Comparison of ENCODE assay signal across 8 mouse cellular contexts in the genomic region with DNA sequence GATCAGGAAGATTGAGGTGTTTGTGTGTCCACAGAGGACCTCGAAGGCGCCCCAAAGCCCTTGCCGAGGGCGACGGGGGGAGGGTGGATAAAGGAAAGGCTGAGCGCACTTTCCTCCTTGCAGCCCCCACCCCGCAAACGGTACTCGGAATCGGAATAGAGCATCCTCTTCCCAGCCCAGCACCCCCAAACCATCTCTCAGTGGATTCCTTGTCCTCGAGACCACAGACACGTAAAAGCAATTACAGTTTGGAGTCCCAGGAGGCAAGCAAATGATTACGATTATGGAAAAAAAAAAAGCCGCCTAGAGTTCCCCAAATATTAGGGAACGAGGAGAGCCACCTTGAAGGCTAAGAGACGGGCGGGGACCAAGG. TPM values are rescaled to one million over a fixed set of nuclear protein-coding genes. Genes with fewer than 3 reads are reported as not detected.
DNase-seq lines count a peak whose midpoint lies in the region; ATAC-seq and TF ChIP-seq lines count a peak whose summit lies in the region.

No protein-coding gene starts in this region.

- TF ChIP-seq CTCF in gastrocnemius, adult 2 months (IDR thresholded peaks at IDR 0.05): no peak

- H3K4me1 ChIP-seq in liver, embryonic 16.5 days (ENCODE audit: control insufficient read depth, low read depth, low read length): peaks cover 15% of the 10 kb centered on the region

- no peak for DNase-seq in gastrocnemius, adult 2 months
- no peak for DNase-seq in gastrocnemius, postnatal 4 days (ENCODE audit: low spot score in 2 of 2)
- DNase-seq in thymus, postnatal 25 days: peak; percentile 71
- no peak for DNase-seq in thymus, postnatal 36 days
- DNase-seq in T-cell, adult 2 months (ENCODE audit: low spot score): no peak
- DNase-seq in B cell, adult 2 months: no peak
- DNase-seq in right cerebral cortex, adult 18-20 months: no peak

- peak overlapping the region; percentile 92 for H3K4me2 ChIP-seq in liver, embryonic 16.5 days (ENCODE audit: low read depth, low read length)

- peaks cover 8% of the 10 kb centered on the region for H3K27me3 ChIP-seq in liver, embryonic 16.5 days (ENCODE audit: control insufficient read depth, insufficient read depth, low read depth, low read length)

- H3K9me3 ChIP-seq in liver, embryonic 16.5 days (replicated peaks; ENCODE audit: control insufficient read depth, low read length): no peaks in the 10 kb centered on the region

- peak overlapping the region; percentile 85 for H3K27ac ChIP-seq in gastrocnemius, adult 2 months
- H3K27ac ChIP-seq in liver, embryonic 16.5 days (ENCODE audit: low read length): no peak overlapping the region

- WGBS in liver, embryonic 16.5 days (ENCODE audit: insufficient replicate concordance): 1% methylated on average over 17 of the region's 17 CpGs

- no peak for ATAC-seq in liver, embryonic 16.5 days (ENCODE audit: low read depth)

- peak overlapping the region; percentile 79 for H3K4me3 ChIP-seq in gastrocnemius, adult 2 months
- H3K4me3 ChIP-seq in liver, embryonic 16.5 days (ENCODE audit: low read depth, low read length): peak overlapping the region; percentile 58

- intact Hi-C loops in gastrocnemius, adult 2 months (cut with DNase I): loop anchor here (10.0 kb wide), 1 partner anchor 424 kb away; no protein-coding TSS in a partner anchor

- peak overlapping the region; percentile 62 for H3K9ac ChIP-seq in liver, embryonic 16.5 days (ENCODE audit: low read depth, low read length)

- H3K36me3 ChIP-seq in liver, embryonic 16.5 days (ENCODE audit: control insufficient read depth, insufficient read depth): no peaks in the 10 kb centered on the region

RNA-seq across cellular contexts. Expression of a gene that starts 5.5 kb away (rescaled TPM):
- 1 to 10 TPM; 2.1 to 6.5 TPM for total RNA-seq in gastrocnemius, adult 2 months (2021)
- 10 to 100 TPM; 51.8 to 52.8 TPM for total RNA-seq in gastrocnemius, postnatal 4 days (2021)
- 1.2 and 1.7 TPM in 2 replicates for polyA plus RNA-seq in liver, embryonic 16.5 days (2015; fragmentation: Nextera tagmentation; extraction: Ambion mirVana)

Comparison
In these comparisons a context has a peak if more than half of its experiments do, and no peak if none do; other contexts are left out.
1. RNA of a gene that starts 5.5 kb away (total RNA-seq): 51.8 to 52.8 TPM in gastrocnemius, postnatal 4 days; 2.1 to 6.5 TPM in gastrocnemius, adult 2 months; every median in the first group is over 4 times any median in the second.